Mouse (Mus musculus) embryo, embryonic 11.5 days (tissue): ENCODE measurements around the gene Psg25.
"Not testable (repeated sequence)": the region's sequence is repeated elsewhere in the genome, so short reads cannot be mapped to it uniquely, and the experiment has no call there.

Source experiments
- DNase-seq: peaks from one replicate; pipeline ENCODE4 v3.0.0-alpha.2; 2012; ENCODE audit warnings: low read depth, low spot score

The Psg25 gene

GRCm38 (mm10) chr7:18532169-18532568, at the start of gene Psg25:
Gene Psg25, minus strand, starts transcription at chr7:18532269.
- DNase-seq, result no peak

- no peak for DNase-seq
Measured at GRCm38 (mm10) chr7:18567205-18567604, 35.1 kb upstream of the Psg25 start, which contains the start of gene Psg27. Gene Psg27, minus strand, starts transcription at chr7:18567305.

- DNase-seq, result no peak
Measured at GRCm38 (mm10) chr7:18559850-18560249, 27.8 kb upstream of the Psg25 start.

GRCm38 (mm10) chr7:18555751-18556150, 23.7 kb upstream of the Psg25 start:
- DNase-seq, result not testable (repeated sequence)

- no peak for DNase-seq
Measured at GRCm38 (mm10) chr7:18533420-18533819, 1.4 kb upstream of the Psg25 start.

GRCm38 (mm10) chr7:18524668-18525067, 7.4 kb downstream of the Psg25 start:
- DNase-seq, result no peak

GRCm38 (mm10) chr7:18512848-18513247, 19.2 kb downstream of the Psg25 start:
- not testable (repeated sequence) for DNase-seq

- not testable (repeated sequence) for DNase-seq
Measured at GRCm38 (mm10) chr7:18512417-18512816, 19.7 kb downstream of the Psg25 start.

GRCm38 (mm10) chr7:18511479-18511878, 20.6 kb downstream of the Psg25 start:
- DNase-seq, result peak; percentile 1

- no peak for DNase-seq
Measured at GRCm38 (mm10) chr7:18484077-18484476, 48.0 kb downstream of the Psg25 start, which contains the start of gene Psg26. Gene Psg26, minus strand, starts transcription at chr7:18484177.
